ENCODE assay signal across 11 mouse cellular contexts in the genomic region with DNA sequence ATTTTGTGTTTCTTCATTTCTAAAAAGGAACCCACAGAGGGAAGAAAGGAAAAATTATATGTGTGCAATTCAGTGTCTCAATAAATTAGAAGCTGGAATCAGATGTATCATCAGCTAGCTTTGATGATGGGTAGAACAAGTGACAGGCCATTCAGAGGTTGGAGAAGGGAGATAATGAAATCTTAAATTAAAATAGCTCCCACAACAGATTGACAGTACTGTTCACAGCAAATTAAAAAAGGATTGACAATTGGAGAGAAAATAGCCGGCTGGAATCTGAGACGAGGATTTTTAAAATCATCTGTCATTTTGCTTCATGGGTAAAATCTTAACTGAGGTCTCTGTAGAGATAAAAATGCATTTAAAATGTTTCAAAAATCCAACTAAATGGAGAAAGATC.
"Had no signal": no experiment of that assay in that cellular context is flagged by ENCODE, and none has a peak within 500 bp of the region (broad histone marks: within the 10 kb centered on the region; RNA-seq: fewer than 3 reads in every experiment).

No protein-coding gene starts in this region.

- DNase-seq: kidney, adult 9 months; kidney, postnatal 36 days; left cerebral cortex, postnatal 4 days; lung, adult 18-20 months; thymus, postnatal 4 days had no signal

- H3K9me3 ChIP-seq: limb, embryonic 13.5 days; neural tube, embryonic 15.5 days had no signal

- H3K27ac ChIP-seq: kidney, postnatal 0 days; limb, embryonic 13.5 days; liver, embryonic 14.5 days; neural tube, embryonic 15.5 days; stomach, postnatal 0 days had no signal

- H3K36me3 ChIP-seq: limb, embryonic 13.5 days; neural tube, embryonic 15.5 days had no signal

- H3K4me2 ChIP-seq: limb, embryonic 13.5 days; neural tube, embryonic 15.5 days had no signal

- H3K4me1 ChIP-seq: limb, embryonic 13.5 days; neural tube, embryonic 15.5 days had no signal

- H3K9ac ChIP-seq: limb, embryonic 13.5 days; liver, embryonic 14.5 days; neural tube, embryonic 15.5 days had no signal

- H3K4me3 ChIP-seq: limb, embryonic 13.5 days; myocyte; neural tube, embryonic 15.5 days had no signal

- H3K27me3 ChIP-seq: limb, embryonic 13.5 days; neural tube, embryonic 15.5 days had no signal
